In the genomic region with DNA sequence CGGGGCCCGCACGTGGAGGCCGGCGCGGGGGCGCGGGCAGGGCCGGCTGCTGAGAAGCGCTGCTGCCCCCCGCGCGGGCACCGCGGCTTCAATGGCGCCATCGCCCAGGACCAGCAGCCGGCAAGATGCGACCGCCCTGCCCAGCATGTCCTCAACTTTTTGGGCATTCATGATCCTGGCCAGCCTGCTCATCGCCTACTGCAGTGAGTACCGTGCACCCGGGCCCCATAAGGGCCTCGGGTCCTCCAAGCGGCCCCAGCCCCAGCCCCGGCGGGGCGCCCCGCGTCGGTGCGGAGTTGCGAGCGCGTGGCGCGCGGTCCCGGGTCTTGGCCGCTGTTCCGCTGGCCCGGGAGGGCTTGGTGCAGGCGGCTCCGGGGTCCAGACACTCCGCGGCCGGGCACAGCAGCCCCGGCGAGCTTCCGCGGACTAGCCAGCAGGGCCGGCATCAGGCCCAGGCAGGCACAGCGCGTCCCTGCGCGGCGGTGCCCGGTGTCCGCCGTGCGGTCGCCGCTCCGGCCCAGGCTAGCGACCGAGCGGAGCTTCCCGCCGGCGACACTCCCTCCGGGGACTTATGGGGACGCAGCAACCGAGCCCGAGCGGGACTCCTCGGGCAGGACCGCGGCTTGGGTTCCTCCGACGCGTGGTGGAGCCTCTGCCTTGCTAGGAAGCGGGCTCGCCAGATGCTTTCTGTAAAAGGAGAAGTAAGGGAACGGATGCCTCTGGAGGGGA, we compare ENCODE assay signal across 9 mouse cellular contexts. TPM values are rescaled to one million over a fixed set of nuclear protein-coding genes. Genes with fewer than 3 reads are reported as not detected.
A peak's percentile ranks its signal among the peaks of the same experiment; 100 is the strongest.
DNase-seq lines count a peak whose midpoint lies in the region; ATAC-seq and TF ChIP-seq lines count a peak whose summit lies in the region.
"Had no signal": no experiment of that assay in that cellular context is flagged by ENCODE, and none has a peak within 500 bp of the region (broad histone marks: within the 10 kb centered on the region; RNA-seq: fewer than 3 reads in every experiment).

No protein-coding gene starts in this region.

- TF ChIP-seq CTCF in liver, embryonic 14.5 days (IDR thresholded peaks at IDR 0.05; ENCODE audit: low read depth) = no peak

- H3K4me3 ChIP-seq in embryonic facial prominence, embryonic 11.5 days (ENCODE audit: low read depth, low read length) = peak overlapping the region; percentile 58
- H3K4me3 ChIP-seq in liver, embryonic 14.5 days (ENCODE audit: insufficient read depth in 1 of 2, low read depth in 2 of 2, low read length in 2 of 2) = no peak overlapping the region

- ATAC-seq in embryonic facial prominence, embryonic 11.5 days (replicated peaks; ENCODE audit: insufficient number of reproducible peaks, low FRiP score, low TSS enrichment, low read depth) = peak; percentile 44
- ATAC-seq in hematopoietic stem cell, adult 5-6 weeks (replicated peaks in 1 of 2; ENCODE audit: insufficient read depth in 1 of 2, low FRiP score in 2 of 2, low TSS enrichment in 1 of 2, low read depth in 1 of 2, poor library complexity in 2 of 2, severe bottlenecking in 2 of 2) = peak; percentile 30 to 53; a peak in 3 of 4 replicates
- ATAC-seq in liver, embryonic 14.5 days (ENCODE audit: insufficient read depth) = no peak

- DNase-seq in heart, adult 11 months = peak; percentile 69
- no peak for DNase-seq in heart, postnatal 25 days (ENCODE audit: low spot score)
- peak; percentile 54 for DNase-seq in R1 (ENCODE audit: low read depth, low spot score)
- peak; percentile 71 for DNase-seq in embryonic facial prominence, embryonic 11.5 days (ENCODE audit: low spot score)
- DNase-seq in liver, embryonic 14.5 days (ENCODE audit: low read depth in 3 of 3, low spot score in 3 of 3) = no peak
- DNase-seq in ovary, postnatal 36 days (ENCODE audit: low spot score) = peak; percentile 55
- no peak for DNase-seq in spleen, adult 18-20 months

- under 1% methylated on average over 81 of the region's 84 CpGs for WGBS in embryonic facial prominence, embryonic 11.5 days
- WGBS in liver, embryonic 14.5 days (ENCODE audit: insufficient replicate concordance) = 2% methylated on average over 66 of the region's 84 CpGs

- no peaks in the 10 kb centered on the region for H3K9me3 ChIP-seq in embryonic facial prominence, embryonic 11.5 days (replicated peaks; ENCODE audit: control insufficient read depth, low read length)
- no peaks in the 10 kb centered on the region for H3K9me3 ChIP-seq in liver, embryonic 14.5 days (ENCODE audit: control insufficient read depth, low read length)

- TF ChIP-seq EP300 in liver, embryonic 14.5 days (IDR thresholded peaks at IDR 0.05; ENCODE audit: low read depth) = no peak

- no peak overlapping the region for H3K27ac ChIP-seq in embryonic facial prominence, embryonic 11.5 days (replicated peaks; ENCODE audit: low read depth, low read length)
- H3K27ac ChIP-seq in liver, embryonic 14.5 days = no peak overlapping the region

- peak overlapping the region; percentile 93 for H3K4me2 ChIP-seq in embryonic facial prominence, embryonic 11.5 days (ENCODE audit: low read depth, low read length)
- H3K4me2 ChIP-seq in liver, embryonic 14.5 days (ENCODE audit: low read depth) = peak overlapping the region; percentile 26; the same call in 1 of the 2 replicates

- no peaks in the 10 kb centered on the region for H3K4me1 ChIP-seq in embryonic facial prominence, embryonic 11.5 days (ENCODE audit: control insufficient read depth, insufficient read depth, low read length)
- H3K4me1 ChIP-seq in liver, embryonic 14.5 days (replicated peaks; ENCODE audit: control insufficient read depth in 2 of 2, insufficient read depth in 2 of 2, low read length in 1 of 2) = no peaks in the 10 kb centered on the region

- H3K9ac ChIP-seq in embryonic facial prominence, embryonic 11.5 days (replicated peaks; ENCODE audit: low read length) = peak overlapping the region; percentile 71
- H3K9ac ChIP-seq in liver, embryonic 14.5 days (replicated peaks) = no peak overlapping the region

- intact Hi-C loops in heart, postnatal 25 days (cut with DNase I) = loop anchor here (10.0 kb wide), 2 partner anchors 950 to 1300 kb away; no protein-coding TSS in a partner anchor

- H3K36me3 ChIP-seq in embryonic facial prominence, embryonic 11.5 days (replicated peaks; ENCODE audit: control insufficient read depth, insufficient read depth, low read depth, low read length) = no peaks in the 10 kb centered on the region
- no peaks in the 10 kb centered on the region for H3K36me3 ChIP-seq in liver, embryonic 14.5 days (replicated peaks; ENCODE audit: control insufficient read depth, insufficient read depth, low read depth)

- H3K27me3 ChIP-seq in embryonic facial prominence, embryonic 11.5 days (ENCODE audit: control insufficient read depth, insufficient read depth, low read length) = peaks cover 16% of the 10 kb centered on the region
- peaks cover 29% of the 10 kb centered on the region for H3K27me3 ChIP-seq in liver, embryonic 14.5 days (ENCODE audit: control insufficient read depth, insufficient read depth, low read length)
- H3K27me3 ChIP-seq: CH12.LX had no signal

RNA-seq across cellular contexts. Expression of gene Fam19a5, which starts 0.5 kb away (rescaled TPM):
- total RNA-seq in heart, postnatal 25 days (2021) = 1 to 10 TPM; 2.2 to 3.1 TPM
- polyA plus RNA-seq in embryonic facial prominence, embryonic 11.5 days (2014; fragmentation: Nextera tagmentation; extraction: Ambion mirVana) = 3.6 and 4.7 TPM in 2 replicates
- not detected in 2 replicates for total RNA-seq in hematopoietic stem cell, adult 5-6 weeks (2017)
- 0.08 and 0.15 TPM in 2 replicates for polyA plus RNA-seq in liver, embryonic 14.5 days (2012; rRNA removed)
- polyA plus RNA-seq in liver, embryonic 14.5 days (2014; fragmentation: Nextera tagmentation; extraction: Ambion mirVana) = not detected in 2 replicates
- total RNA-seq: CH12.LX had no signal

Comparison
In these comparisons a context has a peak if more than half of its experiments do, and no peak if none do; other contexts are left out.
1. DNase-seq: peak in heart, adult 11 months (single experiment), R1 (single experiment), embryonic facial prominence, embryonic 11.5 days (single experiment) and ovary, postnatal 36 days (single experiment); none in heart, postnatal 25 days (single experiment), liver, embryonic 14.5 days (0 of 3) and spleen, adult 18-20 months (0 of 2).